Mouse (Mus musculus): ENCODE measurements around the gene Tmem266. TPM values are rescaled to one million over a fixed set of nuclear protein-coding genes. Genes with fewer than 3 reads are reported as not detected.

Gene Tmem266
- under 1 TPM; 0.80 to 0.93 TPM for total RNA-seq (2021)
- long read RNA-seq, experiment 1, partial matches to known transcripts: 0 of 2 reads
- long read RNA-seq, experiment 1, other reads (novel, unspliced or antisense): 1 of 2 reads
- long read RNA-seq, experiment 2: 0 reads

DNA sequence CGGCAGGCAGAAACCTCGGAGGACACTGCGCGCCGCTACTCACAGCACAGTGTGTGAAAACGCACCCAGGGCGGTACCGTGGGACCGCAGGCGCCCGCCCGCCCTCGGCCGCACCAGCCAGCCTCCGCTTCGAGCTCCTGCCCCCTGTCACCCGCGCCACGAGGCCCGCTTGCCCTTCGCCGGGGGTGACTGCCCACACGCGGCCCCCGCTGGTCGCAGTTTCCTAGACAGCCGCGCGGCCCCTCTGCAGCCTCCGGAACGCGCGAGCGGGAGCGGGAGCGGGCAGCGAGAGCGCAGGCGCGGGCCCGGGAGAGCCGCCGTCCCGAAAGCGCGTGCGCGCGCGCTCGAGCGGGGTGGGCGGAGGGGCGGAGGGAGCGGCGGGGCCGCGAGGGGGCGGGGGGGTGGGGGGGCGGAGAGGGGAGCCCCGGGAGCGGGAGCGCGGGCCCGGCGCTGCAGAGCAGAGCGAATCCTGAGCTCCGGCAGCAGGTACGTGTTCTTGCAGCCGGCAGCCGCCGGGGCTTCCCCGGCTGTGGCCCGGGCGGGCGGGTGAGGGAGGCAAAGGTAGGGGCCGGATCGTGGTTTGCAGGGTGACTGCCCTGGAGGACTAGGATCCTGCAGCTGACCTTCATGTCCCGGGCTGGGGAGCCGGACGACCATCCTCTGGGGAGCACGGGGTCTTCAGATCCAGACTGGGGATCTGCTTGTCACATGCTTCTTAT, at the start of gene Tmem266, which contains the start of gene Nrg4:
Gene Tmem266 (plus strand): TSS at position 399 of the 719 bp plus-strand sequence.
Gene Nrg4 (minus strand): TSS at position 330 of the 719 bp plus-strand sequence.
- DNase-seq (ENCODE audit: low spot score in 2 of 2): peak; percentile 80 to 81

DNA sequence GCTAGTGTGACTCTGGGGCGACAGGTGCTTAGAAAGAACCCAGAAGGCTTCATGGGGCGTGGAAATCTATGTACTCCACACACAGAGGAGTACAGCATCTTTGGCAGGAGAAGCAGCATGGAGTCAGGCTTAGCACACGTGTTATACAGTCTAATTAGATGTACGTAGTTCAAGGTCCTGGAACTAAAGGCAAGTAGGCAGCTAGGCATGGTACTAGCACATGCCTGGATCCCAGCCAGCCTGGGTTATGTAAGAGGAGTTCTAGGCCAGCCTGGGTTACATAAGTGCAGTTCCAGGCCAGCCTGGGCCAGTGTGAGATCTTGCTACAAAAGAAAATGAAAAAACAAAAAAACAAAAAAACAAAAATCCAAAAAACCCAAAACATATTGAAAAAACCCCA, 49.2 kb upstream of the Tmem266 start:
- DNase-seq (ENCODE audit: low spot score in 2 of 2): peak; percentile 33 to 61

DNA sequence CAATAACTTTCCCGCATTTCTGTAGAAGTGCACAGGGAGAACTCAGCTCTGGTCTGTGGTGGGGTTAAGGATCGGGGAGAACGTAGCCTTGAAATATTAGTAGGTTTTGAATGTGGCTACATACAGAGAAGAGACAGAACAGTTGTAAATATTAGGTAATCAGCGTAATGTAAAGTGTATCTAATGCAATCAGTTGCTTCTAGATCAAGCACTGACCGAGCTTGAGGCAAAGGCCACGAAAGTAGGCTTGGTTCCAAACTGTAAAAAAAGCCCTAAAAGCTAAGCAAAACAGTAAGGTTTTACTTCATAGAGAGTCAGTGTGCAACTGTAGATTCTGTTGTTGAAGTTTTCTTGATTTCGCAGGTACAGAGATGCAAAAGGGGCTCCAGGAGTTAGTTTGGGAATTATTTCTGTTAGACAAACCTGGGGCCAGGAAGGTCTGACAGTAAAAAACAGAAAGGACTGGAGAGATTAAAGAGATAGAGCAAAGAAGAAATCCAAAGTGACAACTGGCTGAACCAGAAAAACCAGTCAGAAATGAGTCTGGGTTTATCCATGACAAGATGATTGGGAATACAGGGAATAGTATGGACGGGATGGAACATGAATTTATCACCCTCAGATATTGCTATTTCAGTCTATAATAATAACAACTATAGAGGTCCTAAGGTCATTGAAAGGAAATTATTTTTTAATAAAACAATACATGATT, 47.4 kb upstream of the Tmem266 start:
- DNase-seq (ENCODE audit: low spot score in 2 of 2): no peak

DNA sequence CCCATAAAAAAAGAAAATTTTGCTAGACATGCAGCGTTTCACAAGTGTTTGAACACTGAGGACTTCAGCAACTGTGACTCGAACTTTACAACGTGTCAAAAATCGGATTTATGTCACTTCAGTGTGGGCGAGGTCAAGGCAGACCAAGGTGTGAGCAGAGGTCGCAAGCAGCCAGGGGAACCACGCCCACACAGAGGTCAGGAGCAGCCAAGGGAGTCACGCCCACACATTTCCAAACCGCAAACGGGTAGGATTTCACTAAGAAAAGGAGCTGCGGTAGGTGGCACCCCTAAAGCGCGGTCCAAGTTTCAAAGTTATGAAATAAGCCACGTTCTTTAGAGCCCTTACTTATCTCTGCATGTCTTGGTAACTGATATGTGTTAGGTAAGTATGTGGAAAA, 43.2 kb upstream of the Tmem266 start:
- peak; percentile 12 to 27 for DNase-seq (ENCODE audit: low spot score in 2 of 2)

DNA sequence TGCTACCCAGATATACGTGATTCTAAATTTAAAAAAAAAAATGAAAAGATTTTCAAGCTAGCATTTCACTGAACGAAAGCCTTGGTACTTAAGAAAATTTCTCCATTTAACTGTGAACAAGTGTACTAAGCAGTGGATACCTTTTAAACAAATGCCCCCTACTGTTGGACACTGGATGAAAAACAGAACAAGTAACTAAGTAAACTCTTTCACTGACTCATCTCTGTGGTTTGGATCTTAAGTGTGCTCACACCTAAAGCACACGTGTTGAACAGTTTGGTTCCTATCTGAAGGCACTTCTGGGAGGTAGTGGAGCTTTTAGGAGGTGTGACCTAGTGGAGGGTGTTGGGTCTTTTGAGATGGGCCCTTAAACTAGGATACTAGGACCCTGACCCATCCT, 41.5 kb upstream of the Tmem266 start:
- DNase-seq (ENCODE audit: low spot score in 2 of 2): no peak

DNA sequence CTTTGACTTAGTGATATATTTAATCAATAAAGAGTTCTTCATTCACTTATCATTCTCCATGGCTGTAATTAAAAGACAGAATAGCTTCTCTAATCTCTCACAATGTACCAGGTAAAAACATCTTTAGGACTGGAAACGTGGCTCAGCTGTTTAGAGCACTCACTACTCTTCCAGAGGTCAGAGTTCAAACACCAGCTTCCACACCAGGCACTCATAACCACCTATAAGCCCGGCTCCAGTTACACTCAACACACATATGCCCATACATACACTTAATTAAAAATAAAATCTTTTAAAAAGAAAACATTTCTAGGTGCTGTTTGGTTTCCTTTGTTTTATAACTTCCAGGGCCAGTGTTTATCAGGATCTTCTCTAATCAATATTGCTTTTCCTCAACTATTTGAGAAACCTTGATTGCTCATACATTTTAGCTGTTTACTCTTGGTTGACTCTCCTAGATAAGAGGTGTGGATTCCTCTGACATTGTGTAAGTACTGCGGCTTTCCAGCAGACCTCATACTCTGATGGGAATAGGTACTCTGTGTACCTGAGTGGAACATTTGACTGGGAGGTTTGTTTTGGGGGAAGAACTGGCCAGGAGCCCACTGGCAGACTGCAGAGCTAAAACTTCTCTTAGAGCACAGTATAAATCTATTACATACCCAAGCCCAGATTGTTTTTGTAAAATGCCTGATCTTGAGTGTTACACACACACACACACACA, 37.1 kb upstream of the Tmem266 start:
- no peak for DNase-seq (ENCODE audit: low spot score in 2 of 2)

DNA sequence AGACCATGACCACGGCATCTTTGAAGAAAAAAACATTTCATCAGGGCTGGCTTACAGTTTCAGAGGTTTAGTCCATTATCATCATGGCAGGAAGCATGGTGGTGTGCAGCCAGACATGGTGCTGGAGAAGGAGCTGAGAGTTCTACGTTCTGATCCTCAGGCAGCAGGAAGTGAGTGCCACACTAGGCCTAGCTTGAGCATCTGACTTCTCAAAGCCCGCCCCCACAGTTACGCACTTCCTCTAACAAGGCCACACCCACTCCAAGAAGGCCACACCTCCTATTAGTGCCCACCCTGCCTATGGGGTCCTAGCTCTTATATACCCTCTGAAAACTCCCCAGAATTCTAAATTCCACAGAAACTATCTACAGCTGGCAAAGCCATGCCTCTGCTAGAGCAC, 34.7 kb upstream of the Tmem266 start:
- DNase-seq (ENCODE audit: low spot score in 2 of 2): no peak

DNA sequence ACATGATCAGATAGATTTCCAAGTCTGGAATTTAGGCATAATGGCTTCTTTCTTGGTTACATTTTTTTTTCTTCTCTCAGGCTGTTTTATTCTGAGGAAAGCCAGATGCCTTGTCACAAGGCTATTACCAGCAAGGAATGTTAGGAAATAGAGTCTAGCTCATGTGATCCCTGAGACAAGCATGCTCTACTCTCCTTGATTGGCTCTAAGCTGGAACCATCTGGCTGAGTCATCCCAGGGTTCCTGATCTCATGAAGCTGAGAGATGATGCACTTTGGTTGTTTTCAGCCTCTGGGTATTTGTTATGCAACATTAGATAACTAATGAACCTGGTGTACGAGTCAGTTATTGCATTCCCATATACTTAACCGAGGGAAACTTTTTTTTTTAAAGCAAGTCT, 30.5 kb upstream of the Tmem266 start:
- DNase-seq (ENCODE audit: low spot score in 2 of 2): no peak

DNA sequence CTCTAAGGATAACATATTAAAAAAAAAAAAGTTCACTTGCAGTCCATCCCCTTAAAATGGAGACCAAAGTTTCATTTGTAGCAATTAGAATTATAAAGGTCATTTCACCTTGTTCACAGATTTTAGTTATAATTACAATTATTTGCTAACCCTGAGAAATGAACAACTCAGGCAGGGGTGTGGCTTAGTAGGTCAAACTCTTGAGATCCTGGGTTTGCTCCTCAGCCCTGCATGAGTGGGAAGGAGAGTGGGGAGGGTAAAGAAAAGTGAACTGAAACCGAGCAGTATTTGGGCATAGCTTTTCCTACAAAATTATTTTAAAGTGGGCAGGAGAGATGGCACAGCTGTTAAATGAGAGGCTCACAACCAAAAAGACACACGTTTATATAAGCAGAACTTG, 19.6 kb upstream of the Tmem266 start:
- DNase-seq (ENCODE audit: low spot score in 2 of 2): no peak

DNA sequence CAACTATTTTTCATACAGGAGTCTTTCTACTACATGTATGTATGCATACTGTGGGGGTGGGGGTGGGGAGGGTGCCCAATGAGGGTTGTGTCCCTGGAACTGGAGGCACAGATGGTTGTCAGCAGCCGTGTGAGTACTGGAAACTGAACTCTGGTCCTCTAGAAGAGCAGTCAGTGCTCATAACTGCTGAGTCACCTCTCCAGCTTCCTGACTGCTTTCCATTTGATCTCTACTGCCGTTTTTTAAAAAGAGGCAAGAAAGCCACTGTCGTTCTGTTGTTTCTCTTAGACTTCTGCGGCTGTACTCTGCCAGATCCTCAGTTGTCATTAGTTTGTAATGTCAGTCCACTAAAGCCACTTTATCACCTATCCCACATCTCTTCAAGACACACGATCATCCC, 19.2 kb upstream of the Tmem266 start:
- no peak for DNase-seq (ENCODE audit: low spot score in 2 of 2)

DNA sequence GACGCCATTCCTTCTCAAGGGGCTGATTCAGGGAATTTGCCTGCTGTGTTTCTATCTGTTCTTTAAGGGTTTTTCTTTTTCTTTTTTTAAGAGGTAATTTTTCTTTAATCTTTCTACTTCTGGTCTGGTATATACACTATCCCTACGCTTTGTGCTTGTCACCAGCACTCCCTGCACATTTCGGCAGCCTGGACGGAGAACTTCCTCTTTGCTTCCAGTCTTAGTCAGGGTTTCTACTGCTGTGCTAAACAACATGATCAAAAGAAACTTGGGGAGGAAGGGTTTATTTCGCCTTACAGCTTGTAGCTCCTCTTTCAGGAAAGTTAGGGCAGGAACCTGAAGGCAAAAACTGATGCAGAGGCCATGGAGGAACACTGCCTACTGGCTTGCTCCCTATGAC, 18.3 kb upstream of the Tmem266 start:
- no peak for DNase-seq (ENCODE audit: low spot score in 2 of 2)

DNA sequence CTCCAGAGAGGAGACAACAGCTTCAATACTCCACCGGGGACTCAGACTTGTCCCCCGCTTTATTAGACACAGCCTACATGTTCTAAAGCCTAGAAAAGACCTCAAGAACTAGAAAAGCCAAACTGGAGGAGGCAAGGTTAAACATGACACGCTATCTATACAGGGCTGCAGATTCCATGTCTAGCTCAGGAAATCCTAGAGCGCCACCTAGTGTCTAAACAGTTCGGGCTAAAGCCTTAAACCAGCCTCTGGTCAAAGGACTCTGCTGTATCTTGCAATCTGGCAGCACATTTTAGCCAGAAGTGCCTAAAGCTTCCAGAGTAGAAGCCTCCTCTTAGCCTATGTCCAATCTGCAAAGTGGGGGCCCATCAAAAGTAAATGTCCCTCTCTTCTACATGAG, 15.2 kb upstream of the Tmem266 start:
- DNase-seq (ENCODE audit: low spot score in 2 of 2): peak; percentile 52 to 58

DNA sequence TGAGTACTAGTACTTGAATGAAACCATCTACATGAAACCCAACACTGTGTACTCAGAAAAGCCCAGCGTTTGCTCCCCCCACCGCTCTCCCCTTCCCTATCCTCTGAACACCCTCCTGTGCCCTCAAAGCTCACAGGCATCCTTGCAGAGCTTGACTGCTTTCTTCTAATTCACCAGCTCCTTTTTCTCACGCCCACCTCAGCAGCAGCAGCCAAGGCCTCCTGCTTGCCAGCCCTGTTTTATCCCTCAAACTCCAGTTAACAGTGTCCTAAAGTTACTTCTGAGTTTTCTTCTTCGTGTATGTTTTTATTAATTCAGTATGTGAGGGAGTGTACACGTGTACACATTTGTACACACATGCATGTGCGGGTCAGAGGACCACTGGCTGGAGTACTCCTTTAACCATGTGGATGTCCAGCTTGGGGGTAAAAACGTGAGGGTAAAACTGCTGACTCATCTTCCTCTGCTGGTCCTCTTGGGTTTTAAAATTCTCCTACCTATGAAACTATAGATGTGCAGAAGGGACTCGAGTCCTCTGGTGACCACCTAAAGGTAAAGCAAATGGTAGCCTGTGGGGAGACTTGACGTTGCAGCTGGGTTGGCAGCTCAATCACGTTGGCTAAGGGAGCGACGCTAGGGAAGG, 13.0 kb upstream of the Tmem266 start:
- no peak for DNase-seq (ENCODE audit: low spot score in 2 of 2)

DNA sequence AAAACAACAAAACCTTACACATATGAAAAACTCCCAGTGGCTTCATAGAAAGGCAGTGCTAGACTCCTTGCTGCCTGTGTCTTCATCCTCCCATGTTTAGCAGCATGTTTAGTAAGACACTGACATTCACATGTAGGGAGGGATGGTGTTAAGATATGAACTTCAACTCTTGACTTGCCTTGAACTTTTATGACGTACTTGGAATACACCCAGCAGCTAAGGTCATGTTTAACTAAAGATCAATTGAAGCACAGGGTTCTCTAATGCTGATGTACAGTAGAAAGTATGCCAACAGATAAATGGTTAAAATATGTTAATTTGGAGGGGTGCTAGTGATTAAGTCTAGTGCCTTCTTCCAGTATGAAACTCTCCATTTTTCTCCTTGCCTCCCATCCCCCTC, 4.1 kb upstream of the Tmem266 start:
- no peak for DNase-seq (ENCODE audit: low spot score in 2 of 2)

DNA sequence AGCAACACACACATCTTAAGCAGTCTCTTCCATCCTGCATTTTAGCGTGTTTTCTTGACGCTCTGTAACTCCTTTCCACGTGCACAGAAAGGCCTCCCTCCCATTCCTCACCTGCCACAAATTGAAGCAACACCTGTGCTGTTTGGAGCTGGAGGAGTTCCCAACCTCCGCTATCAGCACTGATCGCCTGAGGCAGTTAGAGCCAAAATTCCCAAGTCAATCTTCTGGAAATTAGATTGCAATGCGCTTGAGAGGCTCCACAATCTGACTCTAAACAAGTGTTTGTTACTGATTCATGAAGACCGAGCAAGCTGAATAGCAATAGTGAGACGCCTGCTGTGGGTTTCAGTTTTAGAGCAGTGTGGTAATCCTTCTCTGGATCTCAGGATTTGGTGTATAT, 2.6 kb upstream of the Tmem266 start:
- no peak for DNase-seq (ENCODE audit: low spot score in 2 of 2)

DNA sequence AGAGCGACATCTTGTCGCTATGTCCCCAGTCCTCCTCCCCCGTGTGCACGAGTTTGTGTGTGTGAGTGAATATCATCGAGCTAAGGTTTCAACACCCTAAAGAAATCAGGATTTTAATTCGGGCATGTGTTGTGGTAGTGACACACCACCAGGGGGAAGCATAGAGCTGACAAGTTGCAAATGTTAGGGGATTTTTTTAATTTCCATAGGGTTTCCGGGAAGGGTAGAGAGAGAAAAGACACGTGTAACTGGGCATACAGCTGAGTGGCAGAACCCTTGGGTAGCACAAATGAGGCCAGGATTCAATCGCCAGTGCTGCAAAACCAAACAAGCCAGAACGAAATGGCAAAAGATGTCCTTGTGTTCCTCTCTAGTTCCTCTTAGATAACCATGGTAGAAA, 2.2 kb upstream of the Tmem266 start:
- no peak for DNase-seq (ENCODE audit: low spot score in 2 of 2)

DNA sequence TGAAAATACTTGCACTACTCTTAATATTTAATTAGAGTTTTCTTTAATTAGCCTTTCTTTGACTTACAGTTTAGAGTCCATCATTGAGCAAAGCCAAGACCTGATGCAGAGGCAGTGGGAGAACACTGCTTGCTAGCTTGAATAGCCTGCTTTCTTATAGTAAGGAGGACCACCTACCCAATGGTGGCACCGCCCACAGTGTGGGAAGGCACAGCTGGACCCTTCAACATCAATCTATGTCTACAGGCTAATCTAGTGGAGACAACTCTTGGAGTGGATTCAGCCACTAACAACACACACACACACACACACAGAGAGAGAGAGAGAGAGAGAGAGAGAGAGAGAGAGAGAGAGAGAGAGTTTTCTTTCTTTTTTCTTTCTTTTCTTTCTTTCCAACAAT, 1.7 kb upstream of the Tmem266 start:
- DNase-seq (ENCODE audit: low spot score in 2 of 2): no peak

DNA sequence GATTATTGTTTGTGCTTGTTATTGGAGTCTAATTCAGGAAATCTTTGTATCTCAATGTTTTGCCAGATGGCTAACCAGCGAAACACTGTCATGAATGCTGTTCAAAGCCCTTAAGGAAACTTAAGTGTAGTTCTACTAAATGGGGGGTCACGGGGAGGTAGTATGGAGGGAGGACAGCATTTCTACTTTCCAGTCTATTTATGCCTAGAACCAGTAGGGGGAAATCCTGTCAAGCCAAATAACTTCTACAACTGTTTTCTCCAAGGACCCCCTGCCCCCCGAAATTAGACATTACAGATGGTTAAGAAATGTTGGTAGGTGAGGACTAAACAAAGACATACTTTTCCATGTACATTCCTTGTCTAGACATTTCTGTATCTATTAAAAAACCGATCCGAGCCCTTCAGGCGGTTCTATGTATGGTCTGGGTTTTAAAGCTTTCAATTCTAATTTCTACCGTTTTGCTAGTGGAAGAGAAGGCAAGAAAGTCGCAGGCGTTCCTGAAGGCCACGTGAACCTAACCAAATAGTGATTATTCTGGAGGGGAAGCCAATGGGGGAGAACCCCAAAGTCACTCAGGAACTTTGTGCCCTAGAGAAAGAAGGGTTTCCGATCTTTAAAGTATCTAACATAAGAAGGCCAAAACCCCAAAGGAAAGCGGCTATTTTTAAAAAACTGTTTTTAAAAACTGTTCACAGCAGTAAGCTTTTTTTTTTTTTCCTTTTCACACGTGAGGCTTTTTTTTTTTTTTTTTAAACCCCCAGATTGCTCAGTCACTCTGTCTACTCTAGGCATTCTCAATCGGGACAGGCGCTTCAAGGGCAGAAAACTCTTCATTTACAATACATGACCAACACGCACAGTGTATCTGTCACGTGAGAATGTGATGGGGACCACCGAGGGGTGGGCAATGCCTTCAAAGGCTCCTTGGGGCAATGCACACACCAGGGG, 874 bp upstream of the Tmem266 start:
- no peak for DNase-seq (ENCODE audit: low spot score in 2 of 2)

DNA sequence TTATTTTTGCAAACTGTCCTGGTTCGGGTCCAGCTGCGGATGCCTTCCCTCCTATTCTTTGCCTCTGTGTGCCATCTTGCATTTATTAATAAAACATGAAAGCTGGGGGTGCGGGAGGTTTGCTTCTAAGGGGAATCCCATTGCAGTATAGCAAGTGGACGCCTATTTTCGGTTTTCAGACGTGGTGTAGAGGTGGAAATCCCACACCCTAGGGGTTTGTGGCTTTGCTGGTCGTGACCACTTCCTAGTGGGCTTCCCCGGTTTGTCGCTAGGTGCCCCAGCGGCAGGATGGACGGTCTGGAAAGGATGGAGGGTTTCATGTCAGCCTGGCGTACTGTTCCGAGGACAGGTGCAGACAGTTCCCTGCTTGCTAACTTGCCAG, 512 bp downstream of the Tmem266 start:
- no peak for DNase-seq (ENCODE audit: low spot score in 2 of 2)

Measured in adrenal gland, adult 18-20 months (tissue).